Mouse (Mus musculus) kidney, embryonic 16.5 days (tissue): ENCODE results near the gene Fkbp15. TPM values are rescaled to one million over a fixed set of nuclear protein-coding genes. Genes with fewer than 3 reads are reported as not detected.

ENCODE experiments used
- ATAC-seq: fragments of 200-750 bp; cut with Nextera tagmentation; 2 replicates; pipeline ENCODE4 v1.8.0; 2017; ENCODE audit warnings: moderate TSS enrichment; ENCODE audit not compliant: low FRiP score, low TSS enrichment
- H3K27ac ChIP-seq: fragments of 300-500 bp; sonication (generic); 2 replicates; pipeline ENCODE4 v1.5.1; 2014; ENCODE audit warnings: low read length
- H3K27me3 ChIP-seq: fragments of 300-500 bp; sonication (generic); 2 replicates; pipeline ENCODE4 v1.6.1; 2014; ENCODE audit warnings: low read length, control low read depth, mixed read lengths; ENCODE audit not compliant: insufficient read depth
- H3K36me3 ChIP-seq: fragments of 300-500 bp; sonication (generic); 2 replicates; pipeline ENCODE4 v1.6.1; 2014; ENCODE audit warnings: low read length, control low read depth, mixed read lengths; ENCODE audit not compliant: insufficient read depth
- H3K4me1 ChIP-seq: fragments of 300-500 bp; sonication (generic); 2 replicates; pipeline ENCODE4 v1.6.1; 2014; ENCODE audit warnings: low read length, control low read depth, mixed read lengths; ENCODE audit not compliant: insufficient read depth
- H3K4me2 ChIP-seq: fragments of 300-500 bp; sonication (generic); replicated peaks from 2 replicates; pipeline ENCODE4 v1.6.1; 2014; ENCODE audit warnings: low read depth, low read length
- H3K4me3 ChIP-seq: fragments of 300-500 bp; sonication (generic); 2 replicates; pipeline ENCODE4 v1.5.1; 2014; ENCODE audit warnings: mild to moderate bottlenecking, low read length
- H3K9ac ChIP-seq: fragments of 300-500 bp; sonication (generic); replicated peaks from 2 replicates; pipeline ENCODE4 v1.6.1; 2014; ENCODE audit warnings: low read length
- H3K9me3 ChIP-seq: fragments of 300-500 bp; sonication (generic); 2 replicates; pipeline ENCODE4 v1.6.1; 2016; ENCODE audit warnings: low read length, control low read depth
- WGBS: fragments of 180-500 bp; shearing (Covaris S2); extraction: QIAGEN DNeasy Blood & Tissue Kit; methylation state at CpG from one replicate; pipeline ENCODE4 v1.1.7; 2014; 5-methylcytosine and 5-hydroxymethylcytosine counted together
- polyA plus RNA-seq: library from polyadenylated mRNA; unstranded; fragments of >200 nt; fragmentation: Nextera tagmentation; extraction: Ambion mirVana; gene quantifications from 2 replicates; pipeline ENCODE4 v1.2.1, GENCODE M21; 2015

Gene Fkbp15
- 26.2 and 29.2 TPM in 2 replicates for polyA plus RNA-seq

DNA sequence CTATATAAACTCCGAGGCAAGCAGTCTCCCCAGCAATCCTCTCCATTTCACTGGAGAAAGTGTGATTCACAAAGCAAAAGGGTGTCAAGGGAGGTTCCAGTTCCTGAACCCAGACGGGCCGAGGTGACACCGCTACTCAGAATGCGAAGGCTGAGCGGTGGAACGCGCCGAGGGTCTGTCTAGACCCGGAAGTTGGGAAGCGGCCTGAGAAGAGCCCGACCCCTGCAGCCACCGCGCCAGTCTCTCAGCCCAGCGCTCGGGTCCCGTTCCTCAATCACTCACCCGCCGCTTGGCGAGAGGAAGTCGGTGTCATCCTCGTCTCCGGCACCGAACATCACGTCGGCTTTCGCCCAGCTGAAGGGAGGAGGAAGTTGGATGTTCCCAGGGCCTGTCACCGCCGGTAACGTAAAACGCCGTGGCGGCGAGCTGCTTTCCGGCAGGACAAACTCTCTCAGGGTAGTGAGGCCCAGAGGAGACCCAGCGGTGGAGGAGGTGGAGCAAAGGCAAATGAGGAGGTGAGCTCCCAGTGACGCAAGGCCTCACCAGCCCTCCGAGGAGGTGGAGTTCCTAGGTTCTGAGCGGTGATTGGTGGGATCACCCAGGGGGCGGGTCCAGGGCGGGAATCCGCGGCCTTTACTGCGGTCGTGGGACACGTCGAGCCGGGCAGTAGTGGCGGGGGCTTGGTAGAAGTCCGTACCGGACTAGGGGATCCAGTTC is at the start of gene Fkbp15, which contains the start of gene Slc31a1:
Gene Fkbp15, minus strand, starts transcription at position 461 of the 717 bp plus-strand sequence.
Gene Slc31a1, plus strand, starts transcription at position 640 of the 717 bp plus-strand sequence.
- ATAC-seq, result peak; percentile 100
- no peaks in the 10 kb centered on the region for H3K27me3 ChIP-seq
- 0 out of 2 replicates have a peak, but pooled peaks cover 3% of the 10 kb centered on the region for H3K36me3 ChIP-seq
- WGBS, result under 1% methylated on average over 51 of the region's 51 CpGs
- peak within 1 kb of the TSS; percentile 83 for H3K9ac ChIP-seq
- H3K9me3 ChIP-seq, result no peaks in the 10 kb centered on the region
- peak within 1 kb of the TSS; percentile 87 for H3K4me2 ChIP-seq
- peak within 1 kb of the TSS; percentile 76 for H3K4me3 ChIP-seq
- H3K27ac ChIP-seq, result peak within 1 kb of the TSS; percentile 70
- peaks cover 24% of the 10 kb centered on the region for H3K4me1 ChIP-seq

DNA sequence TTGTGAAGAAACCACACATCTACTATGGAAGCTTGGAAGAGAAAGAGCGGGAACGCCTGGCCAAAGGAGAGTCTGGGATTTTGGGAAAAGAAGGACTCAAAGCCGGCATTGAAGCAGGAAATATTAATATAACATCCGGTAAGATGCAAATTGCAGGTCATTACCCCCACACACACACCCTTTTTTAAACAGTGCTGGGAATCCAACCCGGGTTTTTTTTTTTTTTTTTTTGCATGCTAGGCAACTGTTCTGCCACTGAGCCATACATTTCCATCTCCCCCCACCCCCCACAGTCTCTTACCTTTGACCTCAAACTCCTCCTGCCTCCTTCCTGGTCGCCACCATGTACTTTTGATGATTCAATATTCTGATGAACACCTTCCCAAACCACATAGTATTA is 49.3 kb upstream of the Fkbp15 start:
- Histone ChIP-seq H3K4me2 (peak overlapping the region; percentile 64), H3K36me3 (peaks cover 26% of the 10 kb centered on the region), H3K4me1 (peaks cover 26% of the 10 kb centered on the region), H3K27me3 (no peaks in the 10 kb centered on the region), H3K27ac (peak overlapping the region; percentile 90; the same call in 1 of the 2 replicates), H3K4me3 (peak overlapping the region; percentile 87), H3K9ac (peak overlapping the region; percentile 90), H3K9me3 (no peaks in the 10 kb centered on the region)
- WGBS, result 21% methylated on average over 6 of the region's 6 CpGs
- ATAC-seq, result no peak

DNA sequence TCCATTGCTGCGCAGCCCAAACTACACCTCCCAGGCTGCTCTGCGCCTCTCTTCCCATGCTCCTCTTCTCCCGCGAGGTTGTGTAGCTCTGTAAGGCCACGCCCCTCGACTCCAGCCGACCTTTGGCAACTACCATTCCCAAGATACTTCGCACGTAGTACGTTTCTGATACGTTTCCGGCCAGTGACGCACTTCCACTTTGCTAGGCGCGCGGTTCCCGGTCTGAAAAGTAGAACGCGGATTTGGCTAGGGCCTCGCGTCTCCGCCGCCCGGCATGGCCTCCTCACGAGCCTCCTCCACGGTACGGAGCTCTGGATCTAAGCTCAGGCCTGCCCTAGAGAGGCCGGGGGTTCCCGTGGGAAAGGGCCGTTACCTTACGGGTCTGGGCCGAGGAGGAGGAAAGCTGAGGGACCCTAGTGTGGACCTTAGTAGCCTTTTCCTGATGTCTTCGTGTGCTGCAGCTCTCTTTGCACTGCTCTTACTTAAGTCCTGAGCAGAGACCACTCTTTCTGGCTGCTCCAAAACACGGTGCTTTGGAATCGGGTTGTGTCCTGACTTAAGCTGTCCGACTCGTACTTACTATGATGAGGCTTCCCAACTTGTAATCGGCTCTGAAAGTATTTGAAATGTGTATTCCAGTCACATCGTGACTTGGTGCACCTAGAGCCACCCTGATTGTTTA is 48.4 kb upstream of the Fkbp15 start, which contains the start of the genes Cdc26 and Prpf4:
Gene Cdc26, minus strand, starts transcription at position 42 of the 682 bp plus-strand sequence.
Gene Prpf4, plus strand, starts transcription at position 197 of the 682 bp plus-strand sequence.
- under 1% methylated on average over 39 of the region's 39 CpGs for WGBS
- no peaks in the 10 kb centered on the region for H3K27me3 ChIP-seq
- peak; percentile 99 for ATAC-seq

DNA sequence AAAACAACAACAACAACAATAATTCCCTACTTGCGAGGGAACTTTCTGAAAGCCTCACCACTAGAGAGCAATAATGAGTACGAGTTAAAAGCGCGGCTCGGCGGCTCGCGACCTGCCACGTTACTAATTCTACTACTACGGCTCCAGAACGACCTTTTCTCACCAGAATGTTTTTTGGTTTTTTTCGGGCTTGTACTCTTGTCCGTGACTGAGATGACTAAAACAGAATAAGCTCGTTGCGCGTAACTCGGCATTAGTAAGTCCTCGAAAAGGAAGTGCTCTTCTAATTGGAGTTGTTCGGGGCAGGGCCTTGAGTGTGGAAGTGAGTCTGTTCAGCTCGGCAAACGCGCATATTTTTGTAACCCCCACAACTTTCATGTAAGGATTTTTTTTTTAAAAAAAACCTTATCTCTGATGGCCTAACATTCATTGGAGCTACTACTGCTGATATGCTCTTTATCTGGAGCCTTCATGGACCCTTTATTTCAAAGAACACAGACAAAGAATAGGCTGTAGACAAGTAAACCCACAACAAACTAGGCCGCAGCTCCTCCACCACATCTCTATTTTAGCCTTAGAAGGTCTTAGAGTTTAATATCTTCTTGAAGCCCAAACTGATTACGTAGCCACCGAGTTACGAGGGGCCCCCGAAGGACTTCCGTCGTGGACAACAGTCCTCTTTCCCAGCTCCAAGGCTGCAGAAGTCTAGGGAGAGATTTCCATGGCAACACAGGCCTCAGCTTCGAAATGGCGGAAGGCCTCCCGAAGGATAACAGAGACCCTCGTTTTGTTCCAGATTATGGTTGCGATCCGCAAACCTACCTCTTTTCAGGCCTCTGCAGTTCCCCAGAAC is 47.6 kb upstream of the Fkbp15 start:
- ATAC-seq, result peak; percentile 55
- Histone ChIP-seq H3K27me3 (no peaks in the 10 kb centered on the region), H3K4me3 (peak overlapping the region; percentile 87), H3K9ac (peak overlapping the region; percentile 83), H3K4me2 (peak overlapping the region; percentile 52), H3K4me1 (peaks cover 26% of the 10 kb centered on the region), H3K36me3 (peaks cover 23% of the 10 kb centered on the region), H3K9me3 (no peaks in the 10 kb centered on the region), H3K27ac (peak overlapping the region; percentile 85)
- WGBS, result under 1% methylated on average over 35 of the region's 35 CpGs

More for the DNA sequence above, 48.4 kb upstream of the Fkbp15 start, which contains the start of the genes Cdc26 and Prpf4:
- Histone ChIP-seq H3K27ac (peak within 1 kb of the TSS; percentile 90), H3K4me2 (peak within 1 kb of the TSS; percentile 64), H3K9ac (peak within 1 kb of the TSS; percentile 90), H3K4me3 (peak within 1 kb of the TSS; percentile 87), H3K4me1 (peaks cover 26% of the 10 kb centered on the region), H3K36me3 (peaks cover 24% of the 10 kb centered on the region), H3K9me3 (no peaks in the 10 kb centered on the region)

DNA sequence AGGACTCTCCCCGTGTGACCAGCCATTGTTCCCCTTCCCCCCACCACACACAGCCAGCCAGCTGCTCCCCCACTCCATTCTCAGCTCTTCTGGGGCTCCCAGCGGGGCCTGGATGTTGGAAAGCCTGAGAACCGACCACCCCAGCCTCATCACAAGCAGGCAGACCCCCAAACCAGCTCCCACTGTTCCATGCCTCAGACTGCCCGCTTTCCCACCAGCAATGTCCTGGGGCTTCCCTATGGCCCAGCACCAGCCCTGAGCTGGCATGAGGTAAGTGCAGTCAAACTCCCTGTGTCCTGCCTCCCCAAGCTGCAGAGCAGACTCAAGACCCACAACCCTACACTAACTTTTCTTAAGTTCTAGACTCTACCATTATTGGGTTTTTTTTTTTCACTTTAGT is 45.8 kb upstream of the Fkbp15 start:
- Histone ChIP-seq H3K4me2 (no peak overlapping the region), H3K27ac (no peak overlapping the region), H3K9me3 (no peaks in the 10 kb centered on the region), H3K27me3 (no peaks in the 10 kb centered on the region), H3K4me1 (peaks cover 26% of the 10 kb centered on the region), H3K9ac (no peak overlapping the region), H3K4me3 (no peak overlapping the region), H3K36me3 (peaks cover 26% of the 10 kb centered on the region)
- WGBS, result 85% methylated on average over 4 of the region's 4 CpGs
- ATAC-seq, result no peak

DNA sequence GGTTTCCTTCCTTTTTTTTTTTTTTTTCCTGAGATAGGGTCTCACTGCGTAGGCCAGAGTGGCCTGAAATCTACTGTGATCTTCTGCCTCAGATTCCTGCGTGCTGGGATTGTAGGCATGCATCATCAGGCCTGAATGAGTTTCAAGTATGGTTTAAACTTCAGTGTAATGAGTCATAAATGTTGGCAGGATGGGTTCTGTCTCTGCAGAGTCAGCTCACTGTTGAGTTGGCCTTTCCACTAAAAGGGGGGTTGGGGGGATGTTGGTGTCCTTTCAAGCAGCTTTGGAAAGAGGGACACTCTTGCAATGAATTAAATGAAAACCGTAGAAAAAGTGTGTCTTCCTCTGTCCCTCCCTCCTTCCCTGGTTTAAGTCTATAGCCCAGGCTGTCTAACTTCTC is 38.6 kb upstream of the Fkbp15 start:
- H3K27ac ChIP-seq, result no peak overlapping the region
- H3K36me3 ChIP-seq, result peaks cover 77% of the 10 kb centered on the region
- no peaks in the 10 kb centered on the region for H3K4me1 ChIP-seq
- no peak overlapping the region for H3K4me3 ChIP-seq
- 92% methylated on average over 3 of the region's 3 CpGs for WGBS
- no peaks in the 10 kb centered on the region for H3K27me3 ChIP-seq
- no peaks in the 10 kb centered on the region for H3K9me3 ChIP-seq
- no peak overlapping the region for H3K4me2 ChIP-seq
- no peak overlapping the region for H3K9ac ChIP-seq
- no peak for ATAC-seq

DNA sequence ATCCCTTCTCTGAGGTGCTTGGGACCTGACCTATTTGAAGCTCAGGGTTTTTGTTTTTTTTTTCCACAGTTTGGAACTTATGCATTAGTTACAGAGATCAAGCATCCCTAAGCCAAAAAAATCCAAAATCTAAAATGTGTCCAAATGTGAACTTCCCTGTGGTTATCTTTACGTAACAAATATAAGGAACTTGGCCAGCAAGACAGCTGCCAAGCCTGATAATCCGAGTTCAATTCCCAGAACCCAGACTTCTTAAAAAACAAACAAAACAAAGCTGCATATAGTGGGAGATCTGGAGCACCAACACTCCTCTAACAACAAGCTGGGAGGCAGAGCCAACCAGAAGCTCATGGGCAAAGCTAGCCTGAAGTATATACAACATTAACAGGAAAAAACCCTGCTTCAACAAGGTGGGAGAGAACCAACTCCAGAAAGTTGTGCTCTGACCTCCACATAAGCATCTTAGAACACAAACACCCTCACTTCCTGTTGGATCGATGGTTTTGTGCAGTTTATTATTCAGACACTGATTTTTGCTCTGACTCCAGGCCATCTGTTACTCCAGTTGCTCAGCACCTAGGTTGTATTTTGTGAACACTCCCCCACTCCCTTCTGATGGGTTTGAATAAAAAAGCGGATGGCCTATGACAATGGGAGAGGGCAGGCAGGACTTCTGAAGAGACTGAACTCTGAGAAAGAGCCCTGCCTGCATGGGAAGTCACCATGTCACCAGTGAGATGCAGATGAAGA is 37.4 kb upstream of the Fkbp15 start:
- WGBS, result 87% methylated on average over 4 of the region's 4 CpGs

DNA sequence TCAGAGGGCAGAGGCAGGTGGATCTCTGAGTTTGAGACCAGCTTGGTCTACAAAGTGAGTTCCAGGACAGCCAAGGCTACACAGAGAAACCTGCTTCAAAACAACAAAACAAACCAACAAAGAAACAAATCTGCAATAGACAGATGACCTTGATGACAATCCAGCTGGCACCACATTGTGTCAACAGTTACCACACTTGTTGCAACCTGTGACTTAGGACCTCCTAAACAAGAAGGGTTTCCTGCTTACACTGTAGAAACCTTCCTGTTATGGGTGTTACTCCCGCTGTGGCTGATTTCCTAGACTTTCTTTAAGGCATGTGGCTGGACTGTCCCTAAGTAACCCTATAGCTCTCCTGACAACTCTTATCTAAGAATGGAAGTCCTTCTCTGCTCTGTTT is 35.5 kb upstream of the Fkbp15 start:
- H3K36me3 ChIP-seq, result peaks cover 71% of the 10 kb centered on the region
- 97% methylated on average over 1 of the region's 1 CpGs for WGBS

More for the DNA sequence above, 37.4 kb upstream of the Fkbp15 start:
- H3K4me1 ChIP-seq, result no peaks in the 10 kb centered on the region
- H3K9ac ChIP-seq, result no peak overlapping the region
- H3K9me3 ChIP-seq, result no peaks in the 10 kb centered on the region
- H3K27ac ChIP-seq, result no peak overlapping the region
- ATAC-seq, result no peak
- no peak overlapping the region for H3K4me2 ChIP-seq
- peaks cover 78% of the 10 kb centered on the region for H3K36me3 ChIP-seq
- no peak overlapping the region for H3K4me3 ChIP-seq
- H3K27me3 ChIP-seq, result no peaks in the 10 kb centered on the region

DNA sequence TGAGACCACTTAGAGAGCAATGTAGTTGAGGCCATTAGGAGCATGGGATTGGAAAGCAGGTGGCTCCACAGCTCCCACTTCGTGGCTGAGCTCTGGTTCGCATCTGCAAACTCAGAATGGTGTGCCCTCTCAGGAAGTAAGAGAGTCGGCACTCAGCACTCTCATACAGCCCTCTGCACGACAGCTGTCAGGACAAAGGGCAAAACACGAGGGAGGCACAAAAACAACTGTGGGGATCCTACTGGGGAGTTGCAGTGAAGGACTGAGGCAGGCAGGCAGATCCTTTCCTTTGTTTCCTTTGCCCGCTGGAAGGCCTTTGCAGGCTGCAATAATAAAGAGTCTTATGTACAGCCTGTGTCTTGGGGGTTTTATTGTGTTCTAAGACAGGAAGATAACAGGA is 33.1 kb upstream of the Fkbp15 start:
- peaks cover 63% of the 10 kb centered on the region for H3K36me3 ChIP-seq
- 70% methylated on average over 6 of the region's 6 CpGs for WGBS

More for the DNA sequence above, 35.5 kb upstream of the Fkbp15 start:
- Histone ChIP-seq H3K9me3 (no peaks in the 10 kb centered on the region), H3K4me1 (no peaks in the 10 kb centered on the region), H3K9ac (no peak overlapping the region), H3K27ac (no peak overlapping the region), H3K4me3 (no peak overlapping the region), H3K4me2 (no peak overlapping the region), H3K27me3 (no peaks in the 10 kb centered on the region)
- no peak for ATAC-seq

More for the DNA sequence above, 33.1 kb upstream of the Fkbp15 start:
- H3K9me3 ChIP-seq, result no peaks in the 10 kb centered on the region
- no peak overlapping the region for H3K4me3 ChIP-seq
- no peaks in the 10 kb centered on the region for H3K4me1 ChIP-seq
- no peaks in the 10 kb centered on the region for H3K27me3 ChIP-seq
- no peak overlapping the region for H3K27ac ChIP-seq
- no peak overlapping the region for H3K4me2 ChIP-seq
- no peak for ATAC-seq
- H3K9ac ChIP-seq, result no peak overlapping the region
